Mouse (Mus musculus) bone marrow, adult 2 months (tissue): ENCODE results near the gene Tex52. TPM values are rescaled to one million over a fixed set of nuclear protein-coding genes. Genes with fewer than 3 reads are reported as not detected.

Experiments
- H3K27ac ChIP-seq: fragments of 200-500 bp; 2 replicates; pipeline ENCODE4 v1.5.1; 2012; ENCODE audit warnings: low read depth, mild to moderate bottlenecking, control low read depth, inconsistent platforms, low read length; ENCODE audit not compliant: control insufficient read depth, poor library complexity, insufficient read depth
- H3K4me1 ChIP-seq: fragments of 200-500 bp; 2 replicates; pipeline ENCODE4 v1.6.1; 2011; ENCODE audit warnings: low read length; ENCODE audit not compliant: control insufficient read depth, insufficient read depth
- H3K4me3 ChIP-seq: fragments of 200-500 bp; replicated peaks from 2 replicates; pipeline ENCODE3; 2011; ENCODE audit warnings: mild to moderate bottlenecking, low read depth, low read length, control low read depth; ENCODE audit not compliant: control insufficient read depth
- CTCF ChIP-seq: fragments of 200-500 bp; IDR thresholded peaks from 2 replicates; pipeline ENCODE4 v1.5.1; 2011; ENCODE audit warnings: low read length, control low read depth; ENCODE audit not compliant: control insufficient read depth, insufficient read depth
- POLR2A ChIP-seq: fragments of 200-500 bp; IDR thresholded peaks from 2 replicates; pipeline ENCODE4 v1.6.1; 2011; ENCODE audit warnings: low read depth, mild to moderate bottlenecking, control low read depth, low read length, borderline replicate concordance; ENCODE audit not compliant: control insufficient read depth
- WGBS: fragments of 180-500 bp; shearing (Covaris S2); methylation state at CpG from one replicate; pipeline ENCODE4 v1.1.7; 2018; 5-methylcytosine and 5-hydroxymethylcytosine counted together
- polyA plus RNA-seq: library from polyadenylated mRNA; stranded (reverse); fragments of >200 nt; gene quantifications from 2 replicates; pipeline ENCODE4 v1.2.4, GENCODE M21; 2011; ENCODE audit warnings: low replicate concordance; ENCODE audit not compliant: missing spikeins, insufficient read depth, insufficient read length

Gene Tex52
- polyA plus RNA-seq, 1 experiment: not detected

DNA sequence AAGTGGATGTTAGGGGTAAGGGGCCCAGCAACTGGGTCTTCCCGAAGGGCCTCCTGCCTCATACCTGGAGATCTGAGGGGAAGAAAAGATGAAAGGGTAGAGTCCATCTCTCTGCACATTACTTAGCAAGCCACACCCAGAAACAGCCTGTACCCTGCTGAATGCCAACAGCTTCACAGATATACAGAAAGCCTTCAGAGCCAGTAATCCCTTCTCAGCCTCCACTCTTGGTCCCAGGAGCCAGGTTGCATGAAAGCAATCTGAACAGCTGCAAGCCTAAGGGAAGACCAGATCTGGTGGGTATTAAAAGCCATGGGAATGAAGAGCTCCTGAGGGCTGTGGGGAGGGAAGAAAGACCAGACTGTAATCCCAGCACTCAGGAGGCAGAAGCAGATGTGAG lies 13.9 kb downstream of the Tex52 start:
- Histone ChIP-seq H3K27ac (no peak overlapping the region), H3K4me3 (no peak overlapping the region), H3K4me1 (no peaks in the 10 kb centered on the region; the same call in 1 of the 2 replicates)
- TF ChIP-seq POLR2A (no peak), CTCF (no peak)
- WGBS: 62% methylated on average over 1 of the region's 1 CpGs

DNA sequence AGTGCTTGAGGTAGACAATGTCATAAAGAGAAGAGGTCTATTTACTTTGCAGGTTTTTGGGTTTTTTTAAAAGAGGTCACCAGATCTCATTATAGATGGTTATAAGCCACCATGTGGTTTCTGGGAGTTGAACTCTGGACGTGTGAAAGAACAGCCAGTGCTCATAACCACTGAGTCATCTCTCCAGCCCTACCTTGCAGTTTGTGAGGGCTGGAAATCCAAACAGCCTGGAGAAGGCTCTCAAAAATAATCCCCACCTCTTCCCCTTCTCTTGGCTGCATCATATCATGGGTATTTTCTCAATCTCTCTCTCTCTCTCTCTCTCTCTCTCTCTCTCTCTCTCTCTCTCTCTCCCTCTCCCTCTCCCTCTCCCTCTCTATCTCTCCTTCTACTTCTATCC lies 15.4 kb downstream of the Tex52 start:
- Histone ChIP-seq H3K27ac (no peak overlapping the region), H3K4me1 (no peaks in the 10 kb centered on the region), H3K4me3 (no peak overlapping the region)
- 31% methylated on average over 1 of the region's 1 CpGs for WGBS
- TF ChIP-seq POLR2A (no peak), CTCF (no peak)

DNA sequence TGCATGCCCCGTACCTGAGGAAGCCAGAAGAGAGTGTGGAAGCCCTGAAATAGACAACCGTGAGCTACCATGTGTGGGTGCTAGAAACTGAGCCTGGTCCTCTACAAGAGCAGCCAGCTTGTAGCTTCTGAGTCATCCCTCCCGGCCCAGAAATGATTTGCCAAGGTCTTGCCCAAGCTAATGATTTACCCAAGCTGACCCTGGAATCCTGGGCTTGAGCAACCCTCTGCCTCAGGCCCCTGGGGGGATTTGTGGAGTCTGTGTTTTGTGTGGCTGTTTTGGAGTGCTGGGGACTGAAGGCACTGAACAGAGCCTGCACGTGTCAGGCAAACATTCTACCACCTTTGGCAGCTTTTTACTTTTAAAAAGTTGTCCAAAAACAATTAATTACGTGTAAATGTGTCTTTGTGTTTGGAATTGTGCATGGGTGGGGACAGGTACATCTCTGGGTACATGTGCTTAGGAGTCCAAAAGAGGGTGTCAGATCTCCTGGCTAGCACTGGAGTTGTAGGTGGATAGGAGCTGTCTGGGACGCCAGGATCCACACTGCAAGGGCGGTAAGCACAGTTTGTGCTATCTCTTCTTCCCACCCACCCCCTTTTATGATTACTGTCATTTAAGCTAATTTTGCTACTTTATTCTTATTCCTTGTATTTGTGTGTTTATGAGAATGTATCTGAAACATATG lies 22.5 kb downstream of the Tex52 start:
- Histone ChIP-seq H3K4me3 (no peak overlapping the region), H3K4me1 (no peaks in the 10 kb centered on the region), H3K27ac (no peak overlapping the region)
- 77% methylated on average over 7 of the region's 7 CpGs for WGBS
- no peak for TF ChIP-seq POLR2A
- TF ChIP-seq CTCF: no peak

- 74% methylated on average over 3 of the region's 3 CpGs for WGBS
- H3K4me1 ChIP-seq: no peaks in the 10 kb centered on the region
- no peak within 1 kb of the TSS for H3K4me3 ChIP-seq
- TF ChIP-seq POLR2A: no peak
- TF ChIP-seq CTCF: no peak
- H3K27ac ChIP-seq: no peak within 1 kb of the TSS
These were observed 23.7 kb downstream of the Tex52 start, which contains the start of gene Nrip2 for GRCm38 (mm10) chr6:128398996-128399395. Nrip2 (plus strand) TSS chr6:128399296.

DNA sequence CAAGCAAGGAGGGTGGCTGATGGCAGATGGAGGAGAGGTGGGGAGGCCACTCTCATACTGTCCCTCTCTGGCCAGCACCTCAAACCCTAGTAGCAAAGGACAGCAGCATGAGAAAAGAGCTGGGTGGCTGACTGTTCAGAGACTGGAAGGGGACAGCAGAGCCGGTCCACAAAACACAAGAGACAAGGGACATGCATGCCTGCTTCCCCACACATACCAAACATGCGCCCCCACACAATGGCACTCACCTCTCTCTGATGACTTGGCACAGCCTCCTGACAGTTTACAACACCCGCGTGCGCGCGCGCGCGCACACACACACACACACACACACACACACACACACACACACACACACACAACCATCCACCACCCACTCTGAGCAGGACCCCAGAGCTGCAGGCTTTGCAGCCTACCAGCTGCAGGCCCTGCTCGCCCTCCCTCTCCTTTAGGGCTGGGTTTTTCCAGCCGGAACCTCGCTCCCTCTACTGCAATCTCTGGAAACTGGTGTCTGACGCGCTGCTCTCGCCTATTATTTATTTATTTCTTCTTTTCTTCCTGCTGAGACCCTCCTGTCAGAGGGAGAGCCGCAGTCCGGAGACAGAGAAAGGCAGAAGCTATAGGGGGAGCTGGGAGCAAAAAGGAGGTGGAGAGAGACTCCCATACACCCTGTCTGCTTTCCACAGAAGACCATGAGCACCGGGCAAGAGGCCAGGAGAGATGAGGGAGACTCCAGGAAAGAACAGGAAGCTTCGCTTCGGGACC lies 24.3 kb downstream of the Tex52 start:
- 81% methylated on average over 21 of the region's 21 CpGs for WGBS
- Histone ChIP-seq H3K4me3 (no peak overlapping the region), H3K4me1 (no peaks in the 10 kb centered on the region), H3K27ac (no peak overlapping the region)
- no peak for TF ChIP-seq CTCF
- TF ChIP-seq POLR2A: no peak

DNA sequence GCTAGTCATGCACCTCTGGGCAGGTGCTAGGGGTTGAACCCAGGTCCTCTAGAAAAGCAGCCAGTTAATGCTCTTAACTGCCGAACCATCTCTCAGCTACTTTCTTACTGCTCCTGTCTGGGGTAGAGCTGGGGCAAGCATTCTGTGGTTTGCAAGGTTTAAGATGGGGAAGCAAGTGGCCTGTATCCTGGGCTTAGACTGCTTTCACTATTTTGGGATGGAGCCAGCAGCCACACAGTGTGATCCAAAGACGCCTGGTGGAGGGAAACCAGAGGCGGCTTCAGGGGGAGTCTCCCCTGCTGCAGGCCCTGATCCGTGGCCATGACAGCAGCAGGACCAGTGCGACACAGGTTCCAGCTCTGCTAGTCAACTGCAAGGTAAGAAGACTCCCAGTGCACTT lies 29.5 kb downstream of the Tex52 start:
- WGBS: 15% methylated on average over 5 of the region's 5 CpGs
- no peaks in the 10 kb centered on the region; the same call in 1 of the 2 replicates for H3K4me1 ChIP-seq
- TF ChIP-seq POLR2A: no peak
- TF ChIP-seq CTCF: no peak
- no peak overlapping the region for H3K27ac ChIP-seq
- no peak overlapping the region for H3K4me3 ChIP-seq

DNA sequence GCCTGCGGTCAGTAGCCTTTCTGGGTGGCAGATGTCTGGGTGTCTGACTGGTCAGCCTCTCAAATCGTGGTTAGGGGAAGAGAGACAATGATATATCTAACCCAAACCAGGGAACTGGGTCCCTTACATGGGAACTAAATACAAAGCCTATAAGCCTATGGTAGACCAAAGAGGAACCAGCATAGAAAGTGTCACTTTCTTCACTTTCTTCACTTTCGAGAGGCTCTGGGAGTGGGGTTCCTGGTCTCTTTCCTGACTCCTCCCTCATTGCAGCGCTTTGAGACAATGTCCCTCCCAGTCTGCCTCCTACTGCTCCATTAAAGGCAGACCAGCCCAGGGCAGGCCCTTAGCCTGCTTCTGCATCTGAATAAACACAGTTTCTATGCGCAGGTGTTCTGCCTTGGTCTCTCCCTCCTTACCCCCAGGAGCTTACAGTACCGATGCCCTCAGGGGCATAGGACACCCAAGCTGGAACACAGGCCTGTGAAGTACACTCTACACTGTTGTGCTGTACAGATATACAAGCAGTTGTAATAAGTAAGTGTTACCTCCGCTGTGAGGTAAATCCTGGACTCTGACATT lies 33.4 kb downstream of the Tex52 start:
- no peaks in the 10 kb centered on the region; the same call in 1 of the 2 replicates for H3K4me1 ChIP-seq
- H3K4me3 ChIP-seq: no peak overlapping the region
- no peak overlapping the region for H3K27ac ChIP-seq
- 74% methylated on average over 7 of the region's 7 CpGs for WGBS
- TF ChIP-seq POLR2A (no peak), CTCF (no peak)

- Histone ChIP-seq H3K27ac (no peak overlapping the region), H3K4me1 (no peaks in the 10 kb centered on the region; the same call in 1 of the 2 replicates), H3K4me3 (no peak overlapping the region)
- no peak for TF ChIP-seq CTCF
- 93% methylated on average over 13 of the region's 13 CpGs for WGBS
These were observed 35.0 kb downstream of the Tex52 start for GRCm38 (mm10) chr6:128410305-128410704.
